ENCODE assay signal across 8 mouse cellular contexts in genomic region chrX:51681756-51682155, GRCm38 (mm10). TPM values are rescaled to one million over a fixed set of nuclear protein-coding genes. Genes with fewer than 3 reads are reported as not detected.
DNase-seq lines count a peak whose midpoint lies in the region; ATAC-seq lines count a peak whose summit lies in the region.

Hs6st2 (minus strand) TSS chrX:51681856.

- H3K4me1 ChIP-seq in kidney, embryonic 16.5 days (ENCODE audit: insufficient read depth, low read length): no peaks in the 10 kb centered on the region
- H3K4me1 ChIP-seq in embryonic facial prominence, embryonic 15.5 days: no peaks in the 10 kb centered on the region; the same call in 1 of the 2 replicates
- H3K4me1 ChIP-seq in midbrain, embryonic 15.5 days: peaks cover 9% of the 10 kb centered on the region; the same call in 1 of the 2 replicates

- peaks cover 21% of the 10 kb centered on the region; the same call in 1 of the 2 replicates for H3K27me3 ChIP-seq in kidney, embryonic 16.5 days (ENCODE audit: insufficient read depth, low read length)
- H3K27me3 ChIP-seq in embryonic facial prominence, embryonic 15.5 days: peaks cover 31% of the 10 kb centered on the region
- H3K27me3 ChIP-seq in midbrain, embryonic 15.5 days (replicated peaks): peaks cover 11% of the 10 kb centered on the region

- ATAC-seq in kidney, embryonic 16.5 days (ENCODE audit: low FRiP score, low TSS enrichment): no peak
- ATAC-seq in embryonic facial prominence, embryonic 15.5 days (ENCODE audit: insufficient number of reproducible peaks, low FRiP score, low TSS enrichment, low read depth): no peak
- ATAC-seq in midbrain, embryonic 15.5 days (replicated peaks): no peak
- ATAC-seq in megakaryocyte-erythroid progenitor cell, adult 5-6 weeks (replicated peaks; ENCODE audit: low FRiP score, low TSS enrichment, poor library complexity, severe bottlenecking): no peak

- WGBS in kidney, embryonic 16.5 days: 33% methylated on average over 5 of the region's 5 CpGs
- 18% methylated on average over 5 of the region's 5 CpGs for WGBS in embryonic facial prominence, embryonic 15.5 days
- 22% methylated on average over 5 of the region's 5 CpGs for WGBS in midbrain, embryonic 15.5 days

- peak within 1 kb of the TSS; percentile 71 for H3K9ac ChIP-seq in kidney, embryonic 16.5 days (replicated peaks; ENCODE audit: low read length)
- H3K9ac ChIP-seq in embryonic facial prominence, embryonic 15.5 days: peak within 1 kb of the TSS; percentile 35
- H3K9ac ChIP-seq in midbrain, embryonic 15.5 days: peak within 1 kb of the TSS; percentile 52

- peak within 1 kb of the TSS; percentile 61 for H3K4me3 ChIP-seq in kidney, embryonic 16.5 days (ENCODE audit: low read length)
- H3K4me3 ChIP-seq in embryonic facial prominence, embryonic 15.5 days (replicated peaks): peak within 1 kb of the TSS; percentile 53
- peak within 1 kb of the TSS; percentile 49 for H3K4me3 ChIP-seq in midbrain, embryonic 15.5 days

- H3K27ac ChIP-seq in kidney, embryonic 16.5 days (ENCODE audit: low read length): 0 out of 2 replicates have a peak within 1 kb of the TSS, but pooled peaks have one; percentile 18
- 0 out of 2 replicates have a peak within 1 kb of the TSS, but pooled peaks have one; percentile 22 for H3K27ac ChIP-seq in embryonic facial prominence, embryonic 15.5 days (replicated peaks)
- H3K27ac ChIP-seq in midbrain, embryonic 15.5 days: peak within 1 kb of the TSS; percentile 48

- H3K36me3 ChIP-seq in kidney, embryonic 16.5 days (ENCODE audit: insufficient read depth, low read length): no peaks in the 10 kb centered on the region
- H3K36me3 ChIP-seq in embryonic facial prominence, embryonic 15.5 days: no peaks in the 10 kb centered on the region
- H3K36me3 ChIP-seq in midbrain, embryonic 15.5 days (replicated peaks): no peaks in the 10 kb centered on the region

- DNase-seq in kidney, adult 8-10 months: no peak
- no peak for DNase-seq in layer of hippocampus, postnatal 10 days (ENCODE audit: low spot score in 2 of 2)
- DNase-seq in urinary bladder, postnatal 25 days (ENCODE audit: low spot score): no peak
- no peak for DNase-seq in c-Kit-positive CD71-positive TER-119-positive erythroid progenitor cells, embryonic 14.5 days (ENCODE audit: low spot score)

- no peaks in the 10 kb centered on the region for H3K9me3 ChIP-seq in kidney, embryonic 16.5 days (ENCODE audit: low read length)
- no peaks in the 10 kb centered on the region for H3K9me3 ChIP-seq in embryonic facial prominence, embryonic 15.5 days (replicated peaks)
- no peaks in the 10 kb centered on the region for H3K9me3 ChIP-seq in midbrain, embryonic 15.5 days

- H3K4me2 ChIP-seq in kidney, embryonic 16.5 days (replicated peaks; ENCODE audit: low read depth, low read length): peak within 1 kb of the TSS; percentile 76
- peak within 1 kb of the TSS; percentile 81 for H3K4me2 ChIP-seq in embryonic facial prominence, embryonic 15.5 days (replicated peaks)
- H3K4me2 ChIP-seq in midbrain, embryonic 15.5 days: peak within 1 kb of the TSS; percentile 86

RNA-seq across cellular contexts. Expression of gene Hs6st2, which starts in this region (rescaled TPM):
- 19.2 and 20.3 TPM in 2 replicates for polyA plus RNA-seq in kidney, embryonic 16.5 days (2015; fragmentation: Nextera tagmentation; extraction: Ambion mirVana)
- 23.7 and 24.2 TPM in 2 replicates for polyA plus RNA-seq in embryonic facial prominence, embryonic 15.5 days (2015; fragmentation: Nextera tagmentation; extraction: Ambion mirVana)
- total RNA-seq in layer of hippocampus, postnatal 10 days (2021): 10 to 100 TPM; 50.2 to 56.8 TPM
- 21.6 and 24.9 TPM in 2 replicates for polyA plus RNA-seq in midbrain, embryonic 15.5 days (2015; fragmentation: Nextera tagmentation; extraction: Ambion mirVana)
- 0.37 TPM in 1 of 2 replicates, not detected in the other for total RNA-seq in megakaryocyte-erythroid progenitor cell, adult 5-6 weeks (2014; fragmentation: Nextera tagmentation)
- 8.4 TPM in 1 of 2 replicates, not detected in the other for total RNA-seq in megakaryocyte-erythroid progenitor cell, adult 5-6 weeks (2017)

Comparison
In these comparisons a context has a peak if more than half of its experiments do, and no peak if none do; other contexts are left out.
1. RNA of gene Hs6st2 (total RNA-seq): 50.2 to 56.8 TPM in layer of hippocampus, postnatal 10 days; 0.37 to 8.4 TPM in megakaryocyte-erythroid progenitor cell, adult 5-6 weeks; every median in the first group is over 4 times any median in the second.
2. Peak in every context shown above with its lines, with median percentiles within 50 percentile points of each other: H3K27ac ChIP-seq, H3K4me2 ChIP-seq, H3K4me3 ChIP-seq and H3K9ac ChIP-seq.